Mouse (Mus musculus) MEL (cell line): ENCODE measurements at regions not wholly inside any gene's neighbourhood (a gene's known extent, or its start where the extent isn't known, plus 50 kb on each side); places are given as distances from the start of the nearest gene placed in this dataset.

Experiments used
- DNase-seq: peaks from one replicate; pipeline ENCODE4 v3.0.0; 2011; ENCODE audit warnings: low read depth, low spot score
- H3K27ac ChIP-seq: 2 replicates; pipeline ENCODE4 v1.5.1; 2012; ENCODE audit warnings: low read depth, mild to moderate bottlenecking, control low read depth, low read length, moderate library complexity; ENCODE audit not compliant: control insufficient read depth
- H3K27me3 ChIP-seq, 2 experiments: fragments of 150-350 bp in 1 of 2; sonication (generic) in 1 of 2; 2 replicates each; pipeline ENCODE4 v1.6.1; 2012; ENCODE audit warnings: low read length in 2 of 2, mild to moderate bottlenecking in 2 of 2, improper control_type of control experiment in 1 of 2, moderate library complexity in 1 of 2; ENCODE audit not compliant: insufficient read depth in 2 of 2, control insufficient read depth in 1 of 2
- H3K36me3 ChIP-seq, 2 experiments: 2 replicates each; pipeline ENCODE4 v1.6.1; 2012 to 2014; ENCODE audit warnings: low read length in 2 of 2, improper control_type of control experiment in 1 of 2, inconsistent platforms in 1 of 2, mild to moderate bottlenecking in 1 of 2; ENCODE audit not compliant: insufficient read depth in 2 of 2, control insufficient read depth in 1 of 2
- H3K4me1 ChIP-seq, 2 experiments: fragments of 150-350 bp in 1 of 2; sonication (generic) in 1 of 2; 2 replicates each; pipeline ENCODE4 v1.6.1; 2012; ENCODE audit warnings: low read length in 2 of 2, improper control_type of control experiment in 1 of 2, mild to moderate bottlenecking in 1 of 2; ENCODE audit not compliant: insufficient read depth in 2 of 2, control insufficient read depth in 1 of 2
- H3K4me3 ChIP-seq, 2 experiments: fragments of 150-350 bp in 1 of 2; sonication (generic) in 1 of 2; 2 replicates each; pipeline ENCODE4 v1.5.1; 2012; ENCODE audit warnings: low read depth in 2 of 2, low read length in 2 of 2, mild to moderate bottlenecking in 2 of 2, moderate library complexity in 2 of 2, control low read depth in 1 of 2, improper control_type of control experiment in 1 of 2; ENCODE audit not compliant: control insufficient read depth in 1 of 2, insufficient read depth in 1 of 2
- H3K79me2 ChIP-seq: 2 replicates; pipeline ENCODE4 v1.6.1; 2012; ENCODE audit warnings: mild to moderate bottlenecking, low read length, moderate library complexity; ENCODE audit not compliant: control insufficient read depth, poor library complexity, insufficient read depth
- H3K9ac ChIP-seq: 2 replicates; pipeline ENCODE4 v1.6.1; 2012; ENCODE audit warnings: low read depth, mild to moderate bottlenecking, control low read depth, low read length, moderate library complexity; ENCODE audit not compliant: control insufficient read depth, poor library complexity, severe bottlenecking
- H3K9me3 ChIP-seq: fragments of 150-350 bp; sonication (generic); replicated peaks from 2 replicates; pipeline ENCODE4 v1.6.1; 2012; ENCODE audit warnings: mild to moderate bottlenecking, low read length, improper control_type of control experiment, moderate library complexity; ENCODE audit not compliant: insufficient read depth
- CHD2 ChIP-seq: IDR thresholded peaks from 2 replicates; pipeline ENCODE4 v1.6.1; 2011; ENCODE audit warnings: low read length, improper control_type of control experiment
- CTCF ChIP-seq, 3 experiments: IDR thresholded peaks in 2 of 3; conservative IDR thresholded peaks in 1 of 3; 2 replicates each; pipeline ENCODE4 v1.5.1; 2011 to 2012; ENCODE audit warnings: low read length in 3 of 3, low read depth in 2 of 3, mild to moderate bottlenecking in 2 of 3, improper control_type of control experiment in 1 of 3, inconsistent platforms in 1 of 3, mixed read lengths in 1 of 3, moderate library complexity in 1 of 3; ENCODE audit not compliant: control insufficient read depth in 1 of 3, insufficient read depth in 1 of 3, poor library complexity in 1 of 3, severe bottlenecking in 1 of 3
- E2F4 ChIP-seq: IDR thresholded peaks from 2 replicates; pipeline ENCODE4 v1.6.1; 2011; ENCODE audit warnings: low read depth, low read length, improper control_type of control experiment, borderline replicate concordance
- ETS1 ChIP-seq: IDR thresholded peaks from 2 replicates; pipeline ENCODE4 v1.6.1; 2012; ENCODE audit warnings: low read depth, mild to moderate bottlenecking, inconsistent platforms, low read length, improper control_type of control experiment, moderate library complexity
- GABPA ChIP-seq: IDR thresholded peaks from 2 replicates; pipeline ENCODE4 v1.6.1; 2012; ENCODE audit warnings: low read depth, mild to moderate bottlenecking, inconsistent platforms, low read length, improper control_type of control experiment, moderate library complexity
- HCFC1 ChIP-seq: IDR thresholded peaks from 2 replicates; pipeline ENCODE4 v1.6.1; 2012; ENCODE audit warnings: low read depth, mild to moderate bottlenecking, inconsistent platforms, low read length, improper control_type of control experiment, moderate library complexity
- KAT2A ChIP-seq: conservative IDR thresholded peaks from 2 replicates; pipeline ENCODE4 v1.6.1; 2012; ENCODE audit warnings: low read depth, low read length, improper control_type of control experiment, inconsistent platforms
- MAFK ChIP-seq: IDR thresholded peaks from 2 replicates; pipeline ENCODE4 v1.6.1; 2011; ENCODE audit warnings: low read depth, mild to moderate bottlenecking, low read length, improper control_type of control experiment, borderline replicate concordance
- MAX ChIP-seq: IDR thresholded peaks from 2 replicates; pipeline ENCODE4 v1.6.1; 2011; ENCODE audit warnings: low read length, improper control_type of control experiment
- MAZ ChIP-seq: IDR thresholded peaks from 2 replicates; pipeline ENCODE4 v1.6.1; 2012; ENCODE audit warnings: low read depth, mild to moderate bottlenecking, inconsistent platforms, low read length, improper control_type of control experiment
- MXI1 ChIP-seq: IDR thresholded peaks from 2 replicates; pipeline ENCODE4 v1.6.1; 2011; ENCODE audit warnings: mild to moderate bottlenecking, low read depth, low read length, improper control_type of control experiment
- MYB ChIP-seq: IDR thresholded peaks from 2 replicates; pipeline ENCODE4 v1.6.1; 2011; ENCODE audit warnings: mild to moderate bottlenecking, low read depth, low read length, improper control_type of control experiment
- MYC ChIP-seq: IDR thresholded peaks from 2 replicates; pipeline ENCODE4 v1.6.1; 2011; ENCODE audit warnings: low read depth, mild to moderate bottlenecking, low read length, improper control_type of control experiment, moderate library complexity
- NELFE ChIP-seq: IDR thresholded peaks from 2 replicates; pipeline ENCODE4 v1.6.1; 2011; ENCODE audit warnings: low read depth, low read length, improper control_type of control experiment
- POLR2AphosphoS5 ChIP-seq: IDR thresholded peaks from 2 replicates; pipeline ENCODE4 v1.6.1; 2012; ENCODE audit warnings: low read depth, borderline replicate concordance, mild to moderate bottlenecking, inconsistent platforms, low read length, moderate library complexity, mixed read lengths
- SIN3A ChIP-seq: IDR thresholded peaks from 2 replicates; pipeline ENCODE4 v1.6.1; 2012; ENCODE audit warnings: low read length, improper control_type of control experiment, inconsistent platforms
- SMC3 ChIP-seq: IDR thresholded peaks from 2 replicates; pipeline ENCODE4 v1.6.1; 2011; ENCODE audit warnings: low read depth, low read length, improper control_type of control experiment
- TAL1 ChIP-seq: IDR thresholded peaks from 2 replicates; pipeline ENCODE4 v1.6.1; 2012; ENCODE audit warnings: mild to moderate bottlenecking, inconsistent platforms, low read length, moderate library complexity, mixed read lengths
- TBP ChIP-seq: IDR thresholded peaks from 2 replicates; pipeline ENCODE4 v1.8.0; 2011; ENCODE audit warnings: low read depth, low read length, improper control_type of control experiment
- TCF12 ChIP-seq: IDR thresholded peaks from 2 replicates; pipeline ENCODE4 v1.6.1; 2014; ENCODE audit warnings: low read depth, mild to moderate bottlenecking, inconsistent platforms, low read length, improper control_type of control experiment, moderate library complexity
- USF1 ChIP-seq: IDR thresholded peaks from 2 replicates; pipeline ENCODE4 v1.6.1; 2014; ENCODE audit warnings: low read depth, mild to moderate bottlenecking, inconsistent platforms, low read length, improper control_type of control experiment, moderate library complexity
- ZMIZ1 ChIP-seq: IDR thresholded peaks from 2 replicates; pipeline ENCODE4 v1.6.1; 2012; ENCODE audit warnings: low read depth, mild to moderate bottlenecking, inconsistent platforms, low read length, improper control_type of control experiment, moderate library complexity
- ZNF384 ChIP-seq: IDR thresholded peaks from 2 replicates; pipeline ENCODE4 v1.6.1; 2012; ENCODE audit warnings: low read depth, mild to moderate bottlenecking, inconsistent platforms, low read length, improper control_type of control experiment

DNA sequence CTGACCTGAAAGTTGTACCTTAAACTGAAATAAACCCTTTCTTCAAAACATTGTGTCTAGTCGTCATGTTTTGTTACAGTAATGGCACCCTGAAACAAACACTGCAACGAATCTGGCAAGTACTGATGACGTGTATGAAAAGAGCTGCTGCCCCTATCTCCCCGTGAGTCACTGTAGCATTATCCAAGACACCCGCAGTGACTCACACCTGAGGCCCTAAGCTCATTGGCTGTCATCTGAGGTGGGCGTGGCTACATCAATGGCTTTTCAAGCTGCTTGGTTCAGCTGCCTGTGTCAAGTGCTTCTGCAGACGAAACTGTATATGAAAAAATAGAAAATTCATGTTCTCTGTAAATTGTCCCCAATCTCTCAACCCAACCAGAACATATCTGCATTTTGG is 388.8 kb upstream of the Prkcq start:
- Histone ChIP-seq H3K36me3 (no peaks in the 10 kb centered on the region), H3K4me3 (no peak overlapping the region), H3K9ac (no peak overlapping the region), H3K79me2 (no peaks in the 10 kb centered on the region), H3K9me3 (no peaks in the 10 kb centered on the region), H3K27me3 (no peaks in the 10 kb centered on the region), H3K27ac (no peak overlapping the region), H3K4me1 (no peaks in the 10 kb centered on the region)
- TF ChIP-seq ZNF384, result no peak
- TF ChIP-seq GABPA, result no peak
- no peak for TF ChIP-seq CTCF (IDR thresholded peaks at IDR 0.05 in 2 of 3, conservative IDR thresholded peaks at IDR 0.05 in 1 of 3; ENCODE audit: control insufficient read depth in 1 of 3, insufficient read depth in 1 of 3, low read depth in 2 of 3, low read length in 3 of 3, poor library complexity in 1 of 3, severe bottlenecking in 1 of 3)
- no peak for TF ChIP-seq NELFE
- TF ChIP-seq SIN3A, result no peak
- no peak for TF ChIP-seq CHD2
- no peak for TF ChIP-seq POLR2AphosphoS5
- TF ChIP-seq E2F4, result no peak
- no peak for TF ChIP-seq ETS1
- no peak for TF ChIP-seq MAFK
- TF ChIP-seq TBP, result no peak
- TF ChIP-seq MAX, result no peak
- TF ChIP-seq KAT2A, result no peak
- no peak for TF ChIP-seq TAL1
- no peak for TF ChIP-seq TCF12
- TF ChIP-seq MYC, result no peak
- TF ChIP-seq MAZ, result no peak
- TF ChIP-seq USF1, result no peak
- no peak for TF ChIP-seq HCFC1
- peak; percentile 1 for DNase-seq

DNA sequence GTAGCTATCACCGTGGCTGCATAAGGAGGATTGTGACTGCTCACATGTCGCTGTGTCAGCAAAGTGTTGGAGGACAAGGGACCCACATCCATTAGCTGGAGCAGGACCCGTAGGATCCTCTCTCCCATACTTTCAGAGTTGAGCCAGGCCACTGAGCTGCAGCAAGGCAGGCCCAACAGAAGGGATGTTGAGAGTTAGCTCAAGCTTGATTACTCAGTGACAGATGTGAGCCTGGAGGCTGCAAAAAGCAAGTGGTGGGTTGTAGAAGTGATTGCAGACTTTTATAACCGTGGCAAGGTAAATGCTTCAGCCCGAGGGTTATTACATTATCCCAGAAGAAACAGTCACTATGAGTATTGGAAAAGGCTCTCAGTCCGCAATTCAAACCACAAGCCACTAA is 388.3 kb upstream of the Prkcq start:
- Histone ChIP-seq H3K4me1 (no peaks in the 10 kb centered on the region), H3K27ac (no peak overlapping the region), H3K4me3 (no peak overlapping the region), H3K9me3 (no peaks in the 10 kb centered on the region), H3K9ac (no peak overlapping the region), H3K79me2 (no peaks in the 10 kb centered on the region), H3K36me3 (no peaks in the 10 kb centered on the region), H3K27me3 (no peaks in the 10 kb centered on the region)
- DNase-seq, result no peak
- no peak for TF ChIP-seq ZMIZ1
- no peak for TF ChIP-seq MXI1
- no peak for TF ChIP-seq ETS1
- no peak for TF ChIP-seq POLR2AphosphoS5
- TF ChIP-seq TCF12, result no peak
- no peak for TF ChIP-seq SMC3
- no peak for TF ChIP-seq MYB
- TF ChIP-seq MYC, result no peak
